Mouse (Mus musculus) fibroblast of lung, adult 2 months (primary cell): ENCODE data around the gene Slc39a5.

Experiments
- DNase-seq: peaks from one replicate; pipeline ENCODE4 v3.0.0-alpha.2; 2011; ENCODE audit warnings: low read depth

Gene Slc39a5

GRCm38 (mm10) chr10:128376455-128377211 lies 24.4 kb downstream of the Slc39a5 start, which contains the start of gene Ankrd52:
Gene Ankrd52 (plus strand): TSS chr10:128377115.
- peak; percentile 29 for DNase-seq

DNA sequence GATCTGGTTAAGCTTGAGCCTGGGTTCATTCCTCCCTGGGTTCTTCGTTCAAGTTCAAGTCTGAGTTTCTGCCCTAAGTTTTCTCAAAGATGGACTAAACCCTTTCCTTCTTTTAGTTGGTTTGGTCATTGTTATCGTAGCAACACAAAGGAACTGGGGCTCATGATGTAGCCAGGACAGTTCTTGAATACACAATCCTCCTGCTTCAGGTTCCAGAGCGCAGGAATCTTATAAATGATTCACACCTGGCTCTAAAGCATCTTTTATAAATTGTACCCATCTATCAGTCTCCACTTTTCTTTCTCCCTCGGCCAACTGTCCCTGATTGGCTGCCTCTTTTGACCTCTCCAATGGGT lies 25.0 kb downstream of the Slc39a5 start:
- DNase-seq: no peak

- DNase-seq: no peak
Observed at GRCm38 (mm10) chr10:128374393-128374792, 26.6 kb downstream of the Slc39a5 start.

GRCm38 (mm10) chr10:128372989-128373748 lies 27.9 kb downstream of the Slc39a5 start:
- no peak for DNase-seq

DNA sequence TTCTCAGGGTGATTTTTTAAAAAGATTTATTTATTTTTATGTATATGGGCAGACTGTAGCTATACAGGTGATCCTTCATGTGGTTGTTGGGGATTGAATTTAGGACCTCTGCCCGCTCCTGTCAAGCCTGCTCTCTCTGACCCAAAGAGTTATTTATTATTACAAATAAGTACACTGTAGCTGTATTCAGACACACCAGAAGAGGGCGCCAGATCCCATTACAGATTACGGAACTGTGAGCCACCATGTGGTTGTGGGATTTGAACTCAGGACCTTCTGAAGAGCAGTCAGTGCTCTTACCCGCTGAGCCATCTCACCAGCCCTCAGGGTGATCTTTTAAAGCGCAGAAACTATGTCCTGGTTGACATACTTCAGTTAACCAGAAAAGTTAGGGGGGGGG lies 28.9 kb downstream of the Slc39a5 start:
- no peak for DNase-seq

DNA sequence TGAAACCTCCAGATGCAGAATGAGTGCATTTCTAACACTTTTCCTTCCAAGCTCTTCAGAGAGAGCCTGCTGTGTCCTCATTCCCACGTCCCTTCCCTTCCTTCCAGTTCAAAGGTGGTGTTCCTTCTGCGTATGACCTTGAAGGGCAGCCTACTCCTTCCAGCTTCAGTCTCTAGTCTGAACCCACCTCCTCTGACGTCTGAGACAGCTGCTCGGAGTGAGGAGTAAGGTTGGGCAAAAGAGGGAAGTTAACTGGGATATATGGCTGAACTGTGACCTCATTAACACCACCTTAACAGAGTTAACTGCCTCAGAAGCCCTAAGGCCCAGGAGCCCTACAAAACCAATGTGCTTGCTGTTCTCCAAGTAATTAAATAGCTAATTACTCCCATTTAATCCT lies 30.4 kb downstream of the Slc39a5 start:
- no peak for DNase-seq

GRCm38 (mm10) chr10:128370021-128370420 lies 31.0 kb downstream of the Slc39a5 start:
- DNase-seq: no peak

DNA sequence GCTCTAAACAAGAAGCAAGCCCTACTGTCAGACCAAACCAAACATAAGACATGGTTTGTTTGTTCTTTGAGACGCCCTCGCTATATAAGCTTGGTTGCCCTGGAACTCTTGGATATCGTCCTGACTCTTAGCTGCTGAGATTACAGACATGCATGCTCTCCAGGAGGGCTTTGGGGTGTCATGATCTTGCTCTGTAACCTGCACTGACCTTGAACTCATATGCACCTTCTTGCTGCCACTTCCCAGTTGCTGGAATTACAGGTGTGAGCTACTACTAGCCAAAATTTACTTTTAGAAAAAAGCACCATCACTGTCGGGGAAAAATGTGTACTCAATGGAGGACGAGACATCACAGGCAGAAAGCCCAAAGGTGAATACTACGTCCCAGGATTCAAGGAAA lies 31.4 kb downstream of the Slc39a5 start:
- DNase-seq: no peak

DNA sequence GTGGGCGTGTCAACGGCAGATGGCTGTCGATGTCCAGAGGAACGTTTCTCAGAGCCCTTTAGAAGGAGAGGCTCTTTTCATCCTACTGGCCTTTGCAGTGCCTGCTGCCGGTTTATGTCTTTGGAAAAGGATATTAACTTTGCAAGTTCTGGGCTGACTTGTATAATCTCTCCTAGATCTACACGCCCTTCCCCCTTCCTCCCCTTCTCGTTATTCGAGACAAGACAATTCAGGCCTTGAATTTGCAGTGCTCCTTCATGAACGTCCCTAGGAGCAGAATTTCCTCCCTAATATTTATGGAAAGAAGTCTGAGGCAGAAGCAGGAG lies 31.8 kb downstream of the Slc39a5 start:
- DNase-seq: no peak

DNA sequence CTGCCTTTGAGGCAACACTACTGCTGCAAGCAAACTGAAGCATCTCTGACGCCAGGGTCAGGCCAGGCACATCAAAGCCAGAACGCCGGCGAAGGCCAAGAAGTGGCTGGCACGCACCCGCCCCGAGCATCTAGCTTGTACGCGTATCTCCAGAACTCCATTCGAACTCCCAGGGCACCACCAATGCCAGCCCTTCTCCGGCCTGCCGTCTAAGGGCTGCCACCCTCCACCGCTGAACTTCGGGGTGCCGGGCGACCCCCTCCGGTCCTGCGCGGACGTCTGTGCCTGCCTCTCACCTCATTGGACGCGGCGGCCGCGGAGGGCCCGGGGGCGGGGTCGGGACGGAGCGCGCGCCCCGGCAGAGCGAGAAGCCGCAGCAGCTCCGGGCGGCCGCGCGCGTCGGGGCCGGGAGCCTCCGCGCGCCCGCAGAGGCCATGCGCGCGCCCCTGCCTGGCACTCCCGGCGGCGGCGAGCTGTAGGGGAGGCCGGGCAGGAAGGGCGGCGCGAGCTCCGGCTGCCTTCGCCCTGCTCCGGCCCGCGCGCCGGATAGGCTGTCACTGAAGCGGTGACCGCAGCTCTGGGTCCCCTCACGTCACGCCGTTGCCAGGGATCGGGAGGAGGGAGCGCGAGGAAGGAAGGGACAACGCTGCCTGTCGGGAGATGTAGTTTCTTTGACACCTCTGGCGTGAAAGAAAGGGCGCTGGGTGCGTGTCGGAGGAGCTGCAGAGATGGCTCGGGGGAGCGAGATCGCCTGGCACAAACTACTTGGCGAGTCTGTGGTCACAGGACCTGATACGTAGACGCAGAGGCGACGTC lies 32.4 kb downstream of the Slc39a5 start, which contains the start of gene Coq10a:
Gene Coq10a (minus strand): TSS at position 596 of the 816 bp plus-strand sequence.
- peak; percentile 65 for DNase-seq

DNA sequence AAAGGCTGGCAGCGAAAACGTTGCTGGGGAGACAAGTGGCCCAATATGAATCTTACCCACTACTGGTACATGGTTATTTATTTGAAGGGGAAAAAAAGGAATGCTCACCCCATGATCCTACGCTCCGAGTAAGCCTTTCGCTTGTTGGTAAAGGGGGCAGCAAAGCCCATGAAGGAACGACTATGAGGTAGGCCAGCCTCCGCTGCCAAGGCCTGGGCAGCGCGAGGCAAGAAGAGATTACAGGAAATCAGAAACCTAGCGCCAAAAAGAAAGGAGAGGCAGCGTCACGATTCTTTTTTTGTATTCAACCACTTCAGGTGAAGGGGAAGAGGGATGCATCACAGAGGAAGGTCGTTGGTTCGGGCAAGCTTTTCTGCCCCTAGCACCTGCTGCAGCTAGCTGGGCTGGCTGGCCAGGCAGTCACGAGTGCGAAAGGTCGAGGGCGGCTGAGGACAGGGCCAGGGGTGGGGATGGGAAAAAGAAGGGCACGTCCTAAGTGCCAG lies 33.1 kb downstream of the Slc39a5 start:
- no peak for DNase-seq

DNA sequence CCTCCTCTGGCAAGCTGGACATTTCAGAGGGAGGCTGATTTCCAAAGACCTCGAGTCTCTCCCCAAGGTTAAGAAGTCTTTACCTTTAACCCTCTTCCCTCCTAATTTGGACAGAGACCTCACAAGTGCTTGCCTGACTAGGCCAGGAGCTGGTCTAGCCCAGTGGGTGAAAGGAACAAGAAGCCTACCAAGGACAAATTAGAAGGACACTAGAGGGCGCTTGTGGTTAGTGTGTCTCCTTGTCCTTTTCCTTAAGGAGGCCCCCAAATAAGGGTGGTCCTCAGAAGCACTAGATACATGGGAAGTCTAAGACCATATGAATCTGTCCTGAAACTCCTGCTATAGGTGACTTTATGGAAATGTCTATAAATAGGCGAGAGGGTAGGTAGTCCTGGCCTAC lies 38.5 kb downstream of the Slc39a5 start:
- DNase-seq: no peak

- DNase-seq: no peak
Observed at GRCm38 (mm10) chr10:128361836-128362235, 39.2 kb downstream of the Slc39a5 start.

- DNase-seq: no peak
Observed at GRCm38 (mm10) chr10:128359226-128359625, 41.8 kb downstream of the Slc39a5 start.

GRCm38 (mm10) chr10:128358796-128359195 lies 42.2 kb downstream of the Slc39a5 start:
- no peak for DNase-seq

DNA sequence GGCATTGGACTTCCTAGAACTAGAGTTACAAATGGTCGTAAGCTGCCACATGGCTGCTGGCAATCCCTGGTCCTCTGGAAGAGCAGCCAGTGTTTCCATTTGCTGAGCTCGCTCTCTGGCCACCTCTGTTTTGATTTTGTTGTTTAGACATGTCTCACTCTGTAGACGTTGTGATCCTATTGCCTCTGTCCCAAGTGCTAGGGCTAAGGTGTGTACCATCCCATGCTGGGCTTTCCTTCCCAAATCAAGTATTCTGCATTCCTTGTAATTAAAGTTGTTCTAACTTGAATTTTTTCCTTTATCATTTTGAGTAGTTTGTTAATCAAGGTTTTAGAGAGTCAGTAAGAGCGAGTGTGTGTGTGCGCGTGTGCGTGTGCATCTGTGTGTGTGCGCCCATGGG lies 53.5 kb downstream of the Slc39a5 start:
- DNase-seq: no peak
